In the genomic region with DNA sequence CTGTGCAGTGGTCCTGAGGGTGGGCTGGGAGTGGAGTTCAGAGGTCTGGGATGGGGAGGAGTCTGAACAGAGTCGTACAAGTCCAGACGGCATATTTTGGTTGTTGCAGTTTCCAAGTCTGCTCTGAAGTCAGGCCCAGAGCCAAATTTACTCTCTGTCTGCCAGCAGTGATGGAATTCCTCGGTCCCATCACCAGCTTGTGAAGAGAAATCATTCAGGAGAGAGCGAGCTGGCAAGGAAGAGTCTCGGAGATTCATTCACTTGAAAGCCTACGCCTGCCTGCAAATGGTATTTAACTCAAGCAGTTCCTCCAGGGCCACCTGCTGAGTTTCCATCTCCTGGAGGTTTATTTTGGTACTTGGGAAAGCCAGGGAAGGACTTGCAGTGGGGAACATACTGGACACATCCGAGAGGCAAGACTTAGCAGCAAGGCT, we compare ENCODE assay signal across 9 mouse cellular contexts. TPM values are rescaled to one million over a fixed set of nuclear protein-coding genes. Genes with fewer than 3 reads are reported as not detected.
DNase-seq lines count a peak whose midpoint lies in the region; ATAC-seq and TF ChIP-seq lines count a peak whose summit lies in the region.
"Had no signal": no experiment of that assay in that cellular context is flagged by ENCODE, and none has a peak within 500 bp of the region (broad histone marks: within the 10 kb centered on the region; RNA-seq: fewer than 3 reads in every experiment).

No protein-coding gene starts in this region.

- no peak overlapping the region for H3K4me3 ChIP-seq in kidney, adult 2 months (ENCODE audit: insufficient read depth, low read depth, low read length)
- H3K4me3 ChIP-seq in kidney, embryonic 16.5 days (ENCODE audit: low read length), result no peak overlapping the region

- TF ChIP-seq CTCF in kidney, adult 2 months (conservative IDR thresholded peaks at IDR 0.05; ENCODE audit: insufficient read depth, insufficient read length, low read depth, low read length), result no peak

- no peaks in the 10 kb centered on the region for H3K27me3 ChIP-seq in kidney, adult 2 months (replicated peaks; ENCODE audit: control insufficient read depth, insufficient read depth, low read length)
- H3K27me3 ChIP-seq in kidney, embryonic 16.5 days (ENCODE audit: insufficient read depth, low read length), result no peaks in the 10 kb centered on the region

- DNase-seq in kidney, adult 2 months, result peak; percentile 48
- DNase-seq in cerebellum, adult 11-12 months, result peak; percentile 74
- peak; percentile 32 to 61 for DNase-seq in frontal cortex, postnatal 10 days (ENCODE audit: low spot score in 2 of 2)
- peak; percentile 57 to 78 for DNase-seq in layer of hippocampus, postnatal 14 days (ENCODE audit: low spot score in 2 of 2)
- DNase-seq in yolk sac, embryonic 10.5 days (ENCODE audit: low spot score), result no peak
- DNase-seq in B cell, adult 2 months, result no peak
- no peak for DNase-seq in spleen, postnatal 4 days (ENCODE audit: low spot score in 2 of 2)

- no peak overlapping the region for H3K4me2 ChIP-seq in kidney, embryonic 16.5 days (replicated peaks; ENCODE audit: low read depth, low read length)

- H3K36me3 ChIP-seq in kidney, adult 2 months (ENCODE audit: control insufficient read depth, insufficient read depth, low read length), result no peaks in the 10 kb centered on the region
- 0 out of 2 replicates have a peak, but pooled peaks cover 4% of the 10 kb centered on the region for H3K36me3 ChIP-seq in kidney, embryonic 16.5 days (ENCODE audit: insufficient read depth, low read length)
- H3K36me3 ChIP-seq: G1E had no signal

- H3K9ac ChIP-seq in kidney, embryonic 16.5 days (replicated peaks; ENCODE audit: low read length), result no peak overlapping the region

- no peak overlapping the region for H3K27ac ChIP-seq in kidney, adult 2 months (ENCODE audit: insufficient read depth, low read depth, low read length)
- H3K27ac ChIP-seq in kidney, embryonic 16.5 days (ENCODE audit: low read length), result no peak overlapping the region

- no peak for TF ChIP-seq POLR2A in kidney, adult 2 months (IDR thresholded peaks at IDR 0.05; ENCODE audit: low read depth, low read length)

- peaks cover 8% of the 10 kb centered on the region; the same call in 1 of the 2 replicates for H3K4me1 ChIP-seq in kidney, adult 2 months (ENCODE audit: control insufficient read depth, insufficient read depth, low read length)
- peaks cover 8% of the 10 kb centered on the region for H3K4me1 ChIP-seq in kidney, embryonic 16.5 days (ENCODE audit: insufficient read depth, low read length)

- no peak for ATAC-seq in kidney, embryonic 16.5 days (ENCODE audit: low FRiP score, low TSS enrichment)

- 29% methylated on average over 7 of the region's 7 CpGs for whole genome bisulfite sequencing in kidney, adult 2 months
- WGBS in kidney, embryonic 16.5 days, result 57% methylated on average over 7 of the region's 7 CpGs

- peaks cover 11% of the 10 kb centered on the region; the same call in 1 of the 2 replicates for H3K9me3 ChIP-seq in kidney, embryonic 16.5 days (ENCODE audit: low read length)

RNA-seq across cellular contexts. Expression of a gene that starts 13.3 kb away (rescaled TPM):
- polyA plus RNA-seq in kidney, adult 2 months (2012; rRNA removed), result 11.6 and 12.9 TPM in 2 replicates
- 26.0 and 31.4 TPM in 2 replicates for polyA plus RNA-seq in kidney, embryonic 16.5 days (2015; fragmentation: Nextera tagmentation; extraction: Ambion mirVana)
- total RNA-seq in layer of hippocampus, postnatal 14 days (2021), result 100 to 1,000 TPM in 1 of 2 experiments, 10 to 100 TPM in 1; 98.0 to 101 TPM
- polyA plus RNA-seq: G1E had no signal

Comparison
In these comparisons a context has a peak if more than half of its experiments do, and no peak if none do; other contexts are left out.
1. DNase-seq: peak in kidney, adult 2 months (single experiment), cerebellum, adult 11-12 months (single experiment), frontal cortex, postnatal 10 days (2 of 2) and layer of hippocampus, postnatal 14 days (2 of 2); none in yolk sac, embryonic 10.5 days (single experiment), B cell, adult 2 months (0 of 2) and spleen, postnatal 4 days (0 of 2).